ENCODE assay signal across 8 mouse cellular contexts in genomic region chr9:123366708-123367385, GRCm38 (mm10). TPM values are rescaled to one million over a fixed set of nuclear protein-coding genes. Genes with fewer than 3 reads are reported as not detected.
DNase-seq lines count a peak whose midpoint lies in the region; ATAC-seq and TF ChIP-seq lines count a peak whose summit lies in the region.

Gene Lars2 (plus strand): TSS chr9:123366927.

- H3K36me3 ChIP-seq in megakaryocyte, embryonic 14.5 days (replicated peaks; ENCODE audit: low read length) = peaks cover 17% of the 10 kb centered on the region

- TF ChIP-seq POLR2A in cortical plate, adult 2 months (IDR thresholded peaks at IDR 0.05; ENCODE audit: extremely low read depth, insufficient read depth, low read length) = peak; percentile 70

- H3K9me3 ChIP-seq in megakaryocyte, embryonic 14.5 days = no peaks in the 10 kb centered on the region

- ATAC-seq in activated CD4-positive, CD25-positive, alpha-beta regulatory T cell, adult 4 months = peak; percentile 99

- no peak for TF ChIP-seq CTCF in cortical plate, adult 2 months (IDR thresholded peaks at IDR 0.05; ENCODE audit: extremely low read depth, insufficient read depth, low read length)

- peak within 1 kb of the TSS; percentile 21; the same call in 1 of the 2 replicates for H3K27ac ChIP-seq in cortical plate, adult 2 months (ENCODE audit: insufficient read depth, low read length)

- H3K4me1 ChIP-seq in cortical plate, adult 2 months (ENCODE audit: control insufficient read depth, insufficient read depth, low read length) = no peaks in the 10 kb centered on the region; the same call in 1 of the 2 replicates
- peaks cover 67% of the 10 kb centered on the region for H3K4me1 ChIP-seq in megakaryocyte, embryonic 14.5 days

- H3K27me3 ChIP-seq in megakaryocyte, embryonic 14.5 days (replicated peaks) = no peaks in the 10 kb centered on the region

- peak within 1 kb of the TSS; percentile 63 for H3K4me3 ChIP-seq in cortical plate, adult 2 months (ENCODE audit: insufficient read depth, low read length)
- peak within 1 kb of the TSS; percentile 94 for H3K4me3 ChIP-seq in megakaryocyte, embryonic 14.5 days (replicated peaks)

- peak; percentile 77 to 89 for DNase-seq in gastrocnemius, adult 8-10 months (ENCODE audit: low spot score in 2 of 2)
- DNase-seq in hindlimb bud, embryonic 11.5 days (ENCODE audit: extremely low spot score, low read depth, low spot score) = peak; percentile 64
- DNase-seq in left cerebral cortex, adult 8-10 months (ENCODE audit: low spot score in 2 of 2) = peak; percentile 77 to 90
- peak; percentile 96 to 97 for DNase-seq in right cerebral cortex, postnatal 10 days (ENCODE audit: low spot score in 2 of 2)
- peak; percentile 90 for DNase-seq in urinary bladder, postnatal 25 days (ENCODE audit: low spot score)

RNA-seq across cellular contexts. Expression of gene Lars2, which starts in this region (rescaled TPM):
- polyA plus RNA-seq in activated CD4-positive, CD25-positive, alpha-beta regulatory T cell, adult 4 months (2017; shearing (Covaris generic)) = 1,000 to 10,000 TPM in 1 of 2 experiments, 100 to 1,000 TPM in 1; 631 to 1,180 TPM
- polyA plus RNA-seq in cortical plate, adult 2 months (2012; rRNA removed) = 1,836 and 4,688 TPM in 2 replicates
- 1,000 to 10,000 TPM in 1 of 4 experiments, 10 to 100 TPM in 3; 45.5 to 5,411 (median 74.9) TPM for total RNA-seq in gastrocnemius, adult 8-10 months (2022)
- 100 to 1,000 TPM in 1 of 4 experiments, 10 to 100 TPM in 3; 48.7 to 105 (median 76.9) TPM for total RNA-seq in left cerebral cortex, adult 8-10 months (2022)
- polyA plus RNA-seq in megakaryocyte, embryonic 14.5 days (2012; ENCODE audit: insufficient read depth, low replicate concordance) = 5.2 and 25.0 TPM in 2 replicates

Comparison
In these comparisons a context has a peak if more than half of its experiments do, and no peak if none do; other contexts are left out.
1. Peak in every context shown above with its lines: DNase-seq, ATAC-seq, H3K4me3 ChIP-seq and H3K27ac ChIP-seq.
2. RNA of gene Lars2 (polyA plus RNA-seq): 1,836 to 4,688 TPM in cortical plate, adult 2 months and 631 to 1,180 TPM in activated CD4-positive, CD25-positive, alpha-beta regulatory T cell, adult 4 months; 5.2 to 25.0 TPM in megakaryocyte, embryonic 14.5 days; every median in the first group is over 10 times any median in the second.